Mouse (Mus musculus): ENCODE data around the gene Tbx3. TPM values are rescaled to one million over a fixed set of nuclear protein-coding genes. Genes with fewer than 3 reads are reported as not detected.
A peak's percentile ranks its signal among the peaks of the same experiment; 100 is the strongest.

Gene Tbx3
- polyA plus RNA-seq, 1 experiment from 2014 or later = 6.8 TPM

- no peak for ATAC-seq (ENCODE audit: low FRiP score, low TSS enrichment)
- TF ChIP-seq CTCF (IDR thresholded peaks at IDR 0.05; ENCODE audit: low read depth) (no peak), EP300 (optimal IDR thresholded peaks at IDR 0.05) (no peak)
- H3K36me3 ChIP-seq (ENCODE audit: control insufficient read depth, insufficient read depth, low read length) = no peaks in the 10 kb centered on the region
- peak overlapping the region; percentile 40 for H3K4me3 ChIP-seq (ENCODE audit: low read depth, low read length)
- H3K27me3 ChIP-seq (ENCODE audit: control insufficient read depth, insufficient read depth, low read length) = peaks cover 13% of the 10 kb centered on the region; the same call in 1 of the 2 replicates
- no peak overlapping the region for H3K27ac ChIP-seq (replicated peaks)
- no peaks in the 10 kb centered on the region; the same call in 1 of the 2 replicates for H3K4me1 ChIP-seq (replicated peaks; ENCODE audit: control insufficient read depth, insufficient read depth)
- H3K9me3 ChIP-seq (ENCODE audit: control insufficient read depth, low read length) = no peaks in the 10 kb centered on the region
- 14% methylated on average over 17 of the region's 17 CpGs for WGBS
- DNase-seq (ENCODE audit: low spot score) = no peak
- peak overlapping the region; percentile 53 for H3K4me2 ChIP-seq (replicated peaks; ENCODE audit: low read depth)
- peak overlapping the region; percentile 58 for H3K9ac ChIP-seq (ENCODE audit: low read length)
Observed at GRCm38 (mm10) chr5:119672984-119673600, 2.6 kb downstream of the Tbx3 start.

GRCm38 (mm10) chr5:119673716-119674605, 3.5 kb downstream of the Tbx3 start:
- WGBS = 29% methylated on average over 22 of the region's 22 CpGs
- Histone ChIP-seq H3K27me3 (ENCODE audit: control insufficient read depth, insufficient read depth, low read length) (peaks cover 11% of the 10 kb centered on the region; the same call in 1 of the 2 replicates), H3K9ac (ENCODE audit: low read length) (peak overlapping the region; percentile 31), H3K27ac (replicated peaks) (no peak overlapping the region), H3K36me3 (ENCODE audit: control insufficient read depth, insufficient read depth, low read length) (no peaks in the 10 kb centered on the region), H3K4me1 (replicated peaks; ENCODE audit: control insufficient read depth, insufficient read depth) (no peaks in the 10 kb centered on the region; the same call in 1 of the 2 replicates), H3K4me3 (ENCODE audit: low read depth, low read length) (peak overlapping the region; percentile 40), H3K4me2 (replicated peaks; ENCODE audit: low read depth) (peak overlapping the region; percentile 39), H3K9me3 (ENCODE audit: control insufficient read depth, low read length) (no peaks in the 10 kb centered on the region)
- DNase-seq (ENCODE audit: low spot score) = no peak
- ATAC-seq (ENCODE audit: low FRiP score, low TSS enrichment) = no peak
- TF ChIP-seq CTCF (IDR thresholded peaks at IDR 0.05; ENCODE audit: low read depth) (no peak), EP300 (optimal IDR thresholded peaks at IDR 0.05) (no peak)

GRCm38 (mm10) chr5:119674606-119675330, 4.3 kb downstream of the Tbx3 start:
- DNase-seq (ENCODE audit: low spot score) (no peak), ATAC-seq (ENCODE audit: low FRiP score, low TSS enrichment) (no peak)
- no peaks in the 10 kb centered on the region for H3K9me3 ChIP-seq (ENCODE audit: control insufficient read depth, low read length)
- no peak overlapping the region for H3K27ac ChIP-seq (replicated peaks)
- peak overlapping the region; percentile 39 for H3K4me2 ChIP-seq (replicated peaks; ENCODE audit: low read depth)
- no peaks in the 10 kb centered on the region for H3K36me3 ChIP-seq (ENCODE audit: control insufficient read depth, insufficient read depth, low read length)
- H3K4me1 ChIP-seq (replicated peaks; ENCODE audit: control insufficient read depth, insufficient read depth) = no peaks in the 10 kb centered on the region; the same call in 1 of the 2 replicates
- H3K9ac ChIP-seq (ENCODE audit: low read length) = peak overlapping the region; percentile 31; the same call in 1 of the 2 replicates
- WGBS = 35% methylated on average over 12 of the region's 12 CpGs
- H3K27me3 ChIP-seq (ENCODE audit: control insufficient read depth, insufficient read depth, low read length) = peaks cover 13% of the 10 kb centered on the region; the same call in 1 of the 2 replicates
- TF ChIP-seq EP300 (optimal IDR thresholded peaks at IDR 0.05) (no peak), CTCF (IDR thresholded peaks at IDR 0.05; ENCODE audit: low read depth) (no peak)
- peak overlapping the region; percentile 40; the same call in 1 of the 2 replicates for H3K4me3 ChIP-seq (ENCODE audit: low read depth, low read length)

DNA sequence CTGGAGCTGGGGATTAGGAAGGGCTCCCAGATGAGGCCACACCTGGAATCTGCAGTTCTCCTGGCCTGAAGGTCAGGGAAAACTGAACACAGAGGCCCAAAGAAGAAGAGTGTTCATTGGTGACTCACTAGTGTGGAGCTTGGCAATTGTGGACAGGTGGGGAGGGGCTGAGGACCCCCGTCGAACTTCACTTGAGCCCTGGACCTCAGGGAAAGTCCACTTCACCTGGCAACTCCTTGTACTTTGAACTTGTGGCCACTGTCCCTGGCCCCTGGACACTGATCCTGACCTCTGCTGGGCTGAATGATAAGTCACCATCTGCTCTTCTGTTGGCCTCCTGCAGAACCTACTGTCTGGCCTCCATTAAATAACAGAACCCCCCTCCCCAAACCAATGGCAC, 5.8 kb downstream of the Tbx3 start:
- H3K4me3 ChIP-seq (ENCODE audit: low read depth, low read length) = no peak overlapping the region
- H3K9me3 ChIP-seq (ENCODE audit: control insufficient read depth, low read length) = no peaks in the 10 kb centered on the region
- no peak overlapping the region for H3K4me2 ChIP-seq (replicated peaks; ENCODE audit: low read depth)
- ATAC-seq (ENCODE audit: low FRiP score, low TSS enrichment) = no peak
- H3K9ac ChIP-seq (ENCODE audit: low read length) = no peak overlapping the region
- DNase-seq (ENCODE audit: low spot score) = no peak
- no peaks in the 10 kb centered on the region for H3K36me3 ChIP-seq (ENCODE audit: control insufficient read depth, insufficient read depth, low read length)
- no peak overlapping the region for H3K27ac ChIP-seq (replicated peaks)
- no peaks in the 10 kb centered on the region for H3K4me1 ChIP-seq (replicated peaks; ENCODE audit: control insufficient read depth, insufficient read depth)
- peaks cover 15% of the 10 kb centered on the region; the same call in 1 of the 2 replicates for H3K27me3 ChIP-seq (ENCODE audit: control insufficient read depth, insufficient read depth, low read length)
- TF ChIP-seq EP300 (optimal IDR thresholded peaks at IDR 0.05) = no peak
- TF ChIP-seq CTCF (IDR thresholded peaks at IDR 0.05; ENCODE audit: low read depth) = peak; percentile 8; the same call in 1 of the 2 replicates
- WGBS = 50% methylated on average over 2 of the region's 2 CpGs

GRCm38 (mm10) chr5:119678516-119678915, 8.0 kb downstream of the Tbx3 start:
- Histone ChIP-seq H3K36me3 (ENCODE audit: control insufficient read depth, insufficient read depth, low read length) (0 out of 2 replicates have a peak, but pooled peaks cover 4% of the 10 kb centered on the region), H3K27me3 (ENCODE audit: control insufficient read depth, insufficient read depth, low read length) (peaks cover 13% of the 10 kb centered on the region; the same call in 1 of the 2 replicates), H3K4me1 (replicated peaks; ENCODE audit: control insufficient read depth, insufficient read depth) (no peaks in the 10 kb centered on the region), H3K4me2 (replicated peaks; ENCODE audit: low read depth) (no peak overlapping the region), H3K4me3 (ENCODE audit: low read depth, low read length) (no peak overlapping the region), H3K9ac (ENCODE audit: low read length) (no peak overlapping the region), H3K9me3 (ENCODE audit: control insufficient read depth, low read length) (no peaks in the 10 kb centered on the region), H3K27ac (replicated peaks) (no peak overlapping the region)
- 68% methylated on average over 5 of the region's 5 CpGs for WGBS
- ATAC-seq (ENCODE audit: low FRiP score, low TSS enrichment) = no peak
- TF ChIP-seq CTCF (IDR thresholded peaks at IDR 0.05; ENCODE audit: low read depth) (no peak), EP300 (optimal IDR thresholded peaks at IDR 0.05) (no peak)
- no peak for DNase-seq (ENCODE audit: low spot score)

Data from stomach, postnatal 0 days (tissue).